Mouse (Mus musculus) hindbrain, embryonic 12.5 days (tissue): ENCODE data around the gene Ywhaq. TPM values are rescaled to one million over a fixed set of nuclear protein-coding genes. Genes with fewer than 3 reads are reported as not detected.

Source experiments
- ATAC-seq: fragments of 200-750 bp; cut with Nextera tagmentation; 2 replicates; pipeline ENCODE4 v1.8.0; 2017; ENCODE audit warnings: moderate TSS enrichment; ENCODE audit not compliant: low FRiP score
- H3K27ac ChIP-seq: fragments of 300-500 bp; sonication (generic); 2 replicates; pipeline ENCODE4 v1.5.1; 2016; ENCODE audit warnings: mild to moderate bottlenecking
- H3K27me3 ChIP-seq: fragments of 300-500 bp; sonication (generic); 2 replicates; pipeline ENCODE4 v1.6.1; 2016; ENCODE audit warnings: mild to moderate bottlenecking
- H3K36me3 ChIP-seq: fragments of 300-500 bp; sonication (generic); 2 replicates; pipeline ENCODE4 v1.6.1; 2016; ENCODE audit warnings: mild to moderate bottlenecking
- H3K4me1 ChIP-seq: fragments of 300-500 bp; sonication (generic); 2 replicates; pipeline ENCODE4 v1.6.1; 2016
- H3K4me2 ChIP-seq: fragments of 300-500 bp; sonication (generic); replicated peaks from 2 replicates; pipeline ENCODE4 v1.6.1; 2016; ENCODE audit warnings: mild to moderate bottlenecking
- H3K4me3 ChIP-seq: fragments of 300-500 bp; sonication (generic); 2 replicates; pipeline ENCODE4 v1.5.1; 2016; ENCODE audit warnings: mild to moderate bottlenecking
- H3K9ac ChIP-seq: fragments of 300-500 bp; sonication (generic); 2 replicates; pipeline ENCODE4 v1.6.1; 2016; ENCODE audit warnings: mild to moderate bottlenecking, moderate library complexity
- H3K9me3 ChIP-seq: fragments of 300-500 bp; sonication (generic); replicated peaks from 2 replicates; pipeline ENCODE4 v1.6.1; 2016; ENCODE audit warnings: mild to moderate bottlenecking
- WGBS: fragments of 180-500 bp; shearing (Covaris S2); methylation state at CpG from one replicate; pipeline ENCODE4 v1.1.7; 2016; 5-methylcytosine and 5-hydroxymethylcytosine counted together
- polyA plus RNA-seq: library from polyadenylated mRNA; unstranded; fragments of >200 nt; fragmentation: Nextera tagmentation; extraction: Ambion mirVana; gene quantifications from 2 replicates; pipeline ENCODE4 v1.2.1, GENCODE M21; 2016

Gene Ywhaq
- polyA plus RNA-seq, 1 experiment from 2014 or later = 1,102 TPM

DNA sequence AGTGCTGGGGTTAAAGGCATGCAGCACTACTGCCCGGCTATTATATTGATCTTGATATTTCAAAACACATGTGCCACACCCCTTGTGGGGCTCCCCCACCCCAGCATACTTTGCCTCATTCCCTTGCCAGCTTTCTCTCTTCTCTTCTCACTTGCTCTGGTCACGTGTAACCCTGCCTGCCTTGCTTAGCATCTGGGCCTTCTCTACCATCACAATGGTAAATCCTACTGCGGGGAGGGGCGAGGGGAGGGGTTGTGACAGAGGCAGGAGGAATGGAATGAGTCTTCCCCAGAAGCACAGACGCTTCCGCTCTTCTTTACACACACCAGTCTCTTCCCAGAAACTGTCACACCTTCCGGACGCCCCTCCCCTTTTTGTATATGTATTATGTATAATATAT lies 14.5 kb upstream of the Ywhaq start:
- Histone ChIP-seq H3K27ac (no peak overlapping the region), H3K4me1 (no peaks in the 10 kb centered on the region; the same call in 1 of the 2 replicates), H3K36me3 (no peaks in the 10 kb centered on the region), H3K4me3 (no peak overlapping the region), H3K27me3 (no peaks in the 10 kb centered on the region), H3K4me2 (no peak overlapping the region), H3K9ac (no peak overlapping the region), H3K9me3 (no peaks in the 10 kb centered on the region)
- ATAC-seq = peak; percentile 29; the same call in 1 of the 2 replicates
- WGBS = 52% methylated on average over 8 of the region's 8 CpGs

- 67% methylated on average over 2 of the region's 2 CpGs for WGBS
- no peak overlapping the region for H3K9ac ChIP-seq
- no peaks in the 10 kb centered on the region for H3K27me3 ChIP-seq
Observed at GRCm38 (mm10) chr12:21431039-21431438, 13.6 kb upstream of the Ywhaq start.

DNA sequence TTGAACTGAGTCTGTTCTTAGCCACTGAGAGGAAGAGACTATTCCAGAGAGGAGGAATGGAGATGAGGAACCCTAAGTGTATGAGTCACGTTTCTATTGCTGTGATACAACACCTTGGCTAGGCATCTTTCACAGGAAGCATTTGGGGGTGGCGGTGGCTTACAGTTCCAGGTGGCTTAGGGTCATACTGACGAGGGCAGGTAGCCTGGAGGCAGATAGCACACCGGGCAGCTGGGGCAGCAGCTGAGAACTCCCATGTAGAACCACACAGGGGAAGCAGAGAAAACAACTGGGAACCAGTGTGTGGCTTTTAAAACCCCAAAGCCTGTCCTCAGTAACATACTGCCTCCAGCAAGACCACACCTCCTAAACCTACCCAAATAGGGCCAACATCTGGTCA lies 12.7 kb upstream of the Ywhaq start:
- WGBS = 74% methylated on average over 4 of the region's 4 CpGs
- Histone ChIP-seq H3K4me1 (peaks cover 16% of the 10 kb centered on the region), H3K9me3 (no peaks in the 10 kb centered on the region)

More at GRCm38 (mm10) chr12:21431039-21431438, 13.6 kb upstream of the Ywhaq start:
- H3K36me3 ChIP-seq = no peaks in the 10 kb centered on the region
- no peak overlapping the region for H3K4me2 ChIP-seq
- ATAC-seq = no peak
- H3K27ac ChIP-seq = no peak overlapping the region
- peaks cover 9% of the 10 kb centered on the region for H3K4me1 ChIP-seq
- H3K4me3 ChIP-seq = no peak overlapping the region
- H3K9me3 ChIP-seq = no peaks in the 10 kb centered on the region

DNA sequence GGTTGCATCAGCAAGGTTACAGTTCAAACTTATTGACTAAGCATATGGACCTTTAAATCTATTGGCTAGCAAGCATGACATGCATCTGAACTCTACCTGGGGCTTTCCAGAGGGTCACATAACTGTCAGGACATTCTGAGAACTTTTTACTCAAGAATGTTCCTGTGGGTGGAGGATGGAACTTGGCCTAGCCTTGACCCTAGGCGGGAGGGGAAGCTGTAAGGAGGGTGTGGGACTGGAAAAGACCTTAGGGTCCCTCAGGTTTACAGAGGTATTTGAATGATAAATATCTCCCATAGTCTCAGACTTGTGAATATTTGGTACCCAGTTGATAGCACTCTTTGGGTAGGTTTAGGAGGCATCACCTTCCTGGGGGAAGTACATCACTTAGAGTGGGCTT lies 11.6 kb upstream of the Ywhaq start:
- WGBS = 78% methylated on average over 1 of the region's 1 CpGs

More for the DNA sequence above, 12.7 kb upstream of the Ywhaq start:
- H3K9ac ChIP-seq = no peak overlapping the region
- H3K4me3 ChIP-seq = no peak overlapping the region
- H3K4me2 ChIP-seq = no peak overlapping the region
- no peak overlapping the region for H3K27ac ChIP-seq
- H3K36me3 ChIP-seq = no peaks in the 10 kb centered on the region
- no peak for ATAC-seq
- no peaks in the 10 kb centered on the region for H3K27me3 ChIP-seq

DNA sequence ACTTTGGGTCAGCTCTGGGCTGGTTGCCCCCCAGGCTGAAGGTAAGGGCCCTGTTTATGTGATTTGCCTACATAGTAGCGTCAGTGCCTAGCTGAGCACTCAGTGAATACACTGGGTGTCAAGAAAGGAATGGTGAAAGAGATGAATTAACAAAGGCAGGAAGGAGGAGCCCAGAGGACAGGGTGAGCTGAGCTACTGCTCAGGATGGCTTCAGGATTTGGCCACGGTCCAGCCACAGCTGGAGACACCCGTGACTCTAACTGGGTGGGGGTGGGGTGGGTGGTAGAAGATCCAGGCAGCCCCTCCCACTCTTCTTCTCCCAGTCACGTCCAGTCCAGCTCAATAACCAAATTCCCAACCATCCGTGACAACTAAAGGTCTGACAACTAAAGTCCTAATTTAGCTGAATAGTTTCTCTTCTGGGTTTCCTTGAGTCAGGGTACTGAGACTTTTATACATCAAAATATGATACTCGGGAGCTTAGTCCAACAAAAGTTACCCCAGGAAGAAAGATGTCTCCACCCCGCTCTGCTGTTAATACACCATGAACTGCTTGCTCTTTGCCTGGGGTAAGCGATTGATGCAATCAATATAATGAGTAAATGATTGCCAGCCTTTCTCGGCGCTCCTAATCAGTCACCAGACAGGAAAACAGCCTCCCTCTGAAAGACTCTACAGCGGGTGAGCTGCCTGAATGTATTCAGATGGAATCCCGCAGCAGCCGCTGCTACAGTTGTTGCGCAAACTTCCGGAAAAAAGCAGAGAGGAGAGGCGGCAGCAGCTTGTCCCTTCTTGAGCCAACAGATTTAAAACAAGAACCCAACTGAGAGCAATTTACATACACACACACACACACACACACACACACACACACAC lies 8.9 kb upstream of the Ywhaq start:
- Histone ChIP-seq H3K36me3 (no peaks in the 10 kb centered on the region), H3K4me2 (peak overlapping the region; percentile 44), H3K9me3 (no peaks in the 10 kb centered on the region), H3K27ac (peak overlapping the region; percentile 44), H3K9ac (peak overlapping the region; percentile 15; the same call in 1 of the 2 replicates), H3K4me1 (peaks cover 21% of the 10 kb centered on the region), H3K27me3 (no peaks in the 10 kb centered on the region), H3K4me3 (peak overlapping the region; percentile 9; the same call in 1 of the 2 replicates)
- WGBS = 7% methylated on average over 16 of the region's 16 CpGs
- peak; percentile 82 for ATAC-seq

More for the DNA sequence above, 11.6 kb upstream of the Ywhaq start:
- Histone ChIP-seq H3K36me3 (no peaks in the 10 kb centered on the region), H3K27me3 (no peaks in the 10 kb centered on the region), H3K4me1 (peaks cover 21% of the 10 kb centered on the region), H3K4me3 (no peak overlapping the region), H3K9ac (no peak overlapping the region), H3K9me3 (no peaks in the 10 kb centered on the region), H3K4me2 (no peak overlapping the region), H3K27ac (no peak overlapping the region)
- ATAC-seq = no peak

GRCm38 (mm10) chr12:21424683-21425082 lies 7.2 kb upstream of the Ywhaq start:
- 15% methylated on average over 7 of the region's 7 CpGs for WGBS
- Histone ChIP-seq H3K9ac (no peak overlapping the region), H3K4me1 (peaks cover 21% of the 10 kb centered on the region), H3K36me3 (no peaks in the 10 kb centered on the region), H3K27ac (0 out of 2 replicates have a peak overlapping the region, but pooled peaks have one; percentile 17), H3K27me3 (no peaks in the 10 kb centered on the region), H3K4me3 (no peak overlapping the region), H3K9me3 (no peaks in the 10 kb centered on the region), H3K4me2 (no peak overlapping the region)
- no peak for ATAC-seq

- peak overlapping the region; percentile 50 for H3K9ac ChIP-seq
- H3K4me3 ChIP-seq = peak overlapping the region; percentile 93; the same call in 1 of the 2 replicates
- no peaks in the 10 kb centered on the region for H3K27me3 ChIP-seq
- H3K36me3 ChIP-seq = peaks cover 15% of the 10 kb centered on the region
- ATAC-seq = no peak
- H3K4me2 ChIP-seq = peak overlapping the region; percentile 49
- 31% methylated on average over 11 of the region's 11 CpGs for WGBS
- peaks cover 17% of the 10 kb centered on the region for H3K4me1 ChIP-seq
- no peaks in the 10 kb centered on the region for H3K9me3 ChIP-seq
- H3K27ac ChIP-seq = peak overlapping the region; percentile 80
Observed at GRCm38 (mm10) chr12:21418621-21419131, 1.2 kb upstream of the Ywhaq start.

GRCm38 (mm10) chr12:21418083-21418482 lies 646 bp upstream of the Ywhaq start:
- H3K4me1 ChIP-seq = peaks cover 17% of the 10 kb centered on the region
- ATAC-seq = no peak
- peak overlapping the region; percentile 93 for H3K4me3 ChIP-seq
- H3K9me3 ChIP-seq = peaks cover 4% of the 10 kb centered on the region; the same call in 1 of the 2 replicates
- 6% methylated on average over 10 of the region's 10 CpGs for WGBS
- H3K27me3 ChIP-seq = no peaks in the 10 kb centered on the region
- peak overlapping the region; percentile 49 for H3K4me2 ChIP-seq
- H3K27ac ChIP-seq = peak overlapping the region; percentile 80
- peak overlapping the region; percentile 50 for H3K9ac ChIP-seq
- peaks cover 20% of the 10 kb centered on the region for H3K36me3 ChIP-seq

- H3K27me3 ChIP-seq = no peaks in the 10 kb centered on the region
- ATAC-seq = no peak
- peak overlapping the region; percentile 79 for H3K27ac ChIP-seq
- peaks cover 17% of the 10 kb centered on the region for H3K4me1 ChIP-seq
- under 1% methylated on average over 15 of the region's 15 CpGs for WGBS
- peaks cover 36% of the 10 kb centered on the region for H3K36me3 ChIP-seq
- peak overlapping the region; percentile 73 for H3K4me2 ChIP-seq
- peak overlapping the region; percentile 85 for H3K9ac ChIP-seq
- H3K9me3 ChIP-seq = peaks cover 13% of the 10 kb centered on the region; the same call in 1 of the 2 replicates
- peak overlapping the region; percentile 93 for H3K4me3 ChIP-seq
Observed at GRCm38 (mm10) chr12:21416506-21416905, 931 bp downstream of the Ywhaq start.

GRCm38 (mm10) chr12:21410620-21411019 lies 6.8 kb downstream of the Ywhaq start:
- peaks cover 25% of the 10 kb centered on the region for H3K9me3 ChIP-seq
- no peaks in the 10 kb centered on the region for H3K27me3 ChIP-seq
- H3K4me3 ChIP-seq = no peak overlapping the region
- H3K36me3 ChIP-seq = peaks cover 89% of the 10 kb centered on the region
- WGBS = 91% methylated on average over 2 of the region's 2 CpGs
- no peak overlapping the region for H3K27ac ChIP-seq
- no peak overlapping the region for H3K9ac ChIP-seq
- ATAC-seq = no peak
- peaks cover 7% of the 10 kb centered on the region for H3K4me1 ChIP-seq
- H3K4me2 ChIP-seq = no peak overlapping the region

- 99% methylated on average over 3 of the region's 3 CpGs for WGBS
- Histone ChIP-seq H3K36me3 (peaks cover 82% of the 10 kb centered on the region), H3K9me3 (peaks cover 25% of the 10 kb centered on the region), H3K4me2 (no peak overlapping the region), H3K27me3 (no peaks in the 10 kb centered on the region), H3K9ac (no peak overlapping the region), H3K4me1 (no peaks in the 10 kb centered on the region), H3K27ac (no peak overlapping the region), H3K4me3 (no peak overlapping the region)
- ATAC-seq = no peak
Observed at GRCm38 (mm10) chr12:21409651-21410050, 7.8 kb downstream of the Ywhaq start.

GRCm38 (mm10) chr12:21408789-21409367 lies 8.6 kb downstream of the Ywhaq start:
- Histone ChIP-seq H3K4me2 (no peak overlapping the region), H3K27me3 (no peaks in the 10 kb centered on the region), H3K9me3 (peaks cover 25% of the 10 kb centered on the region), H3K9ac (no peak overlapping the region), H3K36me3 (peaks cover 78% of the 10 kb centered on the region), H3K4me3 (no peak overlapping the region), H3K27ac (no peak overlapping the region), H3K4me1 (no peaks in the 10 kb centered on the region)
- no peak for ATAC-seq
- 98% methylated on average over 2 of the region's 2 CpGs for WGBS
